Mouse (Mus musculus) hindbrain, embryonic 11.5 days (tissue): ENCODE measurements at regions not wholly inside any gene's neighbourhood (a gene's known extent, or its start where the extent isn't known, plus 50 kb on each side); places are given as distances from the start of the nearest gene placed in this dataset.

Experiments
- ATAC-seq: fragments of 200-750 bp; cut with Nextera tagmentation; 2 replicates; pipeline ENCODE4 v1.8.0; 2017; ENCODE audit warnings: mild to moderate bottlenecking, moderate TSS enrichment, moderate library complexity; ENCODE audit not compliant: low FRiP score
- DNase-seq: peaks from one replicate; pipeline ENCODE4 v3.0.0-alpha.2; 2015; ENCODE audit warnings: low spot score
- H3K27ac ChIP-seq: fragments of 300-500 bp; sonication (generic); 2 replicates; pipeline ENCODE4 v1.5.1; 2014; ENCODE audit warnings: mild to moderate bottlenecking, low read depth, low read length
- H3K27me3 ChIP-seq: fragments of 300-500 bp; sonication (generic); 2 replicates; pipeline ENCODE4 v1.6.1; 2014; ENCODE audit warnings: mild to moderate bottlenecking, low read length, moderate library complexity, mixed read lengths; ENCODE audit not compliant: control insufficient read depth, insufficient read depth
- H3K36me3 ChIP-seq: fragments of 300-500 bp; sonication (generic); 2 replicates; pipeline ENCODE4 v1.6.1; 2014; ENCODE audit warnings: mild to moderate bottlenecking, low read length, moderate library complexity, mixed read lengths; ENCODE audit not compliant: control insufficient read depth, insufficient read depth
- H3K4me1 ChIP-seq: fragments of 300-500 bp; sonication (generic); replicated peaks from 2 replicates; pipeline ENCODE4 v1.6.1; 2014; ENCODE audit warnings: low read length, mixed read lengths; ENCODE audit not compliant: control insufficient read depth, insufficient read depth
- H3K4me2 ChIP-seq: fragments of 300-500 bp; sonication (generic); replicated peaks from 2 replicates; pipeline ENCODE4 v1.6.1; 2014; ENCODE audit warnings: mild to moderate bottlenecking, low read depth, low read length
- H3K4me3 ChIP-seq: fragments of 300-500 bp; sonication (generic); 2 replicates; pipeline ENCODE4 v1.5.1; 2014; ENCODE audit warnings: low read depth, low read length
- H3K9ac ChIP-seq: fragments of 300-500 bp; sonication (generic); 2 replicates; pipeline ENCODE4 v1.6.1; 2014; ENCODE audit warnings: low read depth, low read length
- H3K9me3 ChIP-seq: fragments of 300-500 bp; sonication (generic); 2 replicates; pipeline ENCODE4 v1.6.1; 2016; ENCODE audit warnings: low read length; ENCODE audit not compliant: control insufficient read depth
- WGBS: fragments of 180-500 bp; shearing (Covaris S2); extraction: QIAGEN DNeasy Blood & Tissue Kit; methylation state at CpG from one replicate; pipeline ENCODE4 v1.1.7; 2014; 5-methylcytosine and 5-hydroxymethylcytosine counted together

DNA sequence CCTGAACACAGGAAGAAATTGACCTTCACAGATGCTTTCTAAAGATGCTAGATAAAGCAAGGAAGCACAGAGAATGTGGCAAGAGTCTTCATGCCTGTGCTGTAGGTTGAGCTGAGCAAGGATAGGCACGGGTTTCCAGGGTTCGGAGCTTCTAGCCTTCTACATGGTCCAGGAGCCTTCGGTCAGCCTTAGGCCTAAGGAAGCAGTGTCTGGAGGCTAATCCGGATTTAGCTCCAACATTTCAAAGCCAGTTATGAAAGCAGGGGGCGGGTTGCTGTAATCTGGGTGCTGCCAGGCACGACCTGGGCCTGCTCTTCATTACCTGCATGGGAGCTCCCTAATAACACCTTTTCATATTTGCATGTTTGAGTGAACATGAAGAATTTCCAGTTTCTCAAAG, 97.5 kb upstream of the Gls start:
- ATAC-seq (no peak), DNase-seq (no peak)
- Histone ChIP-seq H3K9ac (no peak overlapping the region), H3K27ac (no peak overlapping the region), H3K4me1 (no peaks in the 10 kb centered on the region), H3K36me3 (no peaks in the 10 kb centered on the region), H3K9me3 (no peaks in the 10 kb centered on the region), H3K4me3 (no peak overlapping the region), H3K4me2 (no peak overlapping the region), H3K27me3 (no peaks in the 10 kb centered on the region)
- WGBS: 83% methylated on average over 6 of the region's 6 CpGs

DNA sequence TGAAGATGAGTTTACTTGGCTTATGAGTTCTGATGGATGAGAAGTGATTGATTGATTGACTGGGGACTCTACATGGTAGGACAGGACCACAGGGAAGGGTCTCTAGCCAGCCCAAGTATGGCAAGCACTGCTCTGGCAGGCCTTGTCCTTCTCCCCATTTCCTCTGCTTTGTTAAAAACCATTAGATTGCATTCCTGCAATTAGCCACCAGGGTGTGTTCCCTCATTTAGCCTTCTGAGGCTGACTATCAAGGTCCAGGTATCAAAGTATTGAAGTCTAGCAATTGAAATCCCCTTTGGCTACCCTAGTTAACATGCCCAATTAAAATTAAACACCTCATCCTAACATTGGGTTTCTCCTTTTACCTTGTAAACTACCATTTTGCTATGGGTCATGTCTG, 95.5 kb upstream of the Gls start:
- Histone ChIP-seq H3K4me1 (no peaks in the 10 kb centered on the region), H3K4me3 (no peak overlapping the region)
- no peak for ATAC-seq

DNA sequence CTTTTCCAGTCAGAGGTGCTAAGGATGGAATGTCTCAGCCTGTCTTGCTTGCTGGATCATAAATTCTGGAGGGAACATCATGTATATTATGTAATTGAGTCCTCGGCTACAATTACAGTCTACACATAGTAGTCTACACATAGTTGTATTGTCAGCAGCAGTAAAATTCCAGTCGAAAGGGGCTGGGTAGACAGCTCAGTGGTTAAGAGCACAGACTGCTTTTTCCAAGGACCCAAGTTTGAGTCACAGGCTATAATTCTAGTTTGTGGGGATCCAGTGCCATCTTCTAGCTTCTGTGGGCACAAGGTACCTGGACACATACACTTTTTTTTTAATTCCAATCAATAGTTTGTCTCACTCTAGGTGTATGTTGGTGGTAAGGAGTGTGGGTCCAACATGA, 91.3 kb upstream of the Gls start:
- H3K27me3 ChIP-seq: no peaks in the 10 kb centered on the region
- H3K9me3 ChIP-seq: no peaks in the 10 kb centered on the region
- H3K4me3 ChIP-seq: no peak overlapping the region
- no peak for DNase-seq
- no peak for ATAC-seq
- no peak overlapping the region for H3K27ac ChIP-seq
- H3K36me3 ChIP-seq: no peaks in the 10 kb centered on the region
- no peak overlapping the region for H3K9ac ChIP-seq
- no peaks in the 10 kb centered on the region for H3K4me1 ChIP-seq
- WGBS: 96% methylated on average over 2 of the region's 2 CpGs
- H3K4me2 ChIP-seq: no peak overlapping the region

More for the DNA sequence above, 95.5 kb upstream of the Gls start:
- no peaks in the 10 kb centered on the region for H3K9me3 ChIP-seq
- H3K4me2 ChIP-seq: no peak overlapping the region
- H3K36me3 ChIP-seq: no peaks in the 10 kb centered on the region
- no peak overlapping the region for H3K27ac ChIP-seq
- H3K27me3 ChIP-seq: no peaks in the 10 kb centered on the region
- DNase-seq: no peak
- no peak overlapping the region for H3K9ac ChIP-seq

DNA sequence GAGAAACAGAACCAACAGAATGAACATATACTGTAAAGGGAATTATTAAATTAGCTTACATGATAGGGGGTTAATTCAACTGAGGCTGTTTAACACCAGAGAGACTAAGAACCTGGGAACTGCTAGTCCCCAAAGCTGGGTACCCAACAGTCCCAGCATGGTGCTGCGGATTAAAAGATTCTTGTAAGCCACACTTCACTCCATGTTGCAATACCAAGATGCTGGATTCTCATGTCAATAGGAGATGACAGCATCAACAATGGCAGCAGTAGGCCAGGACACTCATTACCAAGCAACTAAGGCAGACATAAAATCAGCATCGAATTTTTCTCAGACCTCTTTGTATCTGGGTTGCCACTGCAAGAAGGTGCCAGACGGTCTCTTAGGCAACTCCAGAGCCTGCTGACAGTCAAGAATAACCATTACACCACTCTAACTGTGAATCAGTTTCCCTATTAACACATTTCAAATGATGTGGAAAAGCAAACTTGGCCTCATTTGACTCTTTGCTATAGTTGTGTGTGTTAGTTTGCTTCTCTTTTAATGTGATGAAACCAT, 79.1 kb upstream of the Gls start:
- Histone ChIP-seq H3K4me2 (no peak overlapping the region), H3K4me3 (no peak overlapping the region), H3K9ac (no peak overlapping the region), H3K27me3 (no peaks in the 10 kb centered on the region), H3K9me3 (no peaks in the 10 kb centered on the region), H3K36me3 (no peaks in the 10 kb centered on the region), H3K4me1 (no peaks in the 10 kb centered on the region), H3K27ac (no peak overlapping the region)
- ATAC-seq: no peak
- no peak for DNase-seq
- WGBS: 77% methylated on average over 3 of the region's 3 CpGs

DNA sequence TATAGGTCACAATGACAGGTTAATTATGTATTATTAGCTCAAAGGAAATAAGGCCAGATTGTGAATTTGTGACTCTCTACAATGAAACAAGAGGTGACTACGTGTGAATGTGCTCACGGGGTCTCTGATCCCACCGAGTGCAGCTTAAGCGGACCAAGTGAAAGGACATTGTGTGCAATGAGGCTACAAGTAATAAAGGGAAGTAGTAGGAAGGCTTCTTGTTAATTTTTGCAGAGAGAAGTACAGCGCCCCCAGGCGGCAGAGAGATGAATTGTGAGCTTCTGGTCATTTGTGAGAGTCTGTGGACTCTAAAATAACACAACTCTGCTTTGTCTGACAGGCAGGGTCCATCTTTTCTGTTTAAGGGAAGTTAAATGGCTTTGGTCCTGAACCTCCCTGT, 73.9 kb upstream of the Gls start:
- 56% methylated on average over 6 of the region's 6 CpGs for WGBS
- no peak overlapping the region for H3K4me3 ChIP-seq
- no peaks in the 10 kb centered on the region for H3K27me3 ChIP-seq
- H3K4me2 ChIP-seq: no peak overlapping the region
- no peak overlapping the region for H3K9ac ChIP-seq
- H3K4me1 ChIP-seq: no peaks in the 10 kb centered on the region
- peak; percentile 62 for DNase-seq
- no peaks in the 10 kb centered on the region for H3K9me3 ChIP-seq
- no peak overlapping the region for H3K27ac ChIP-seq
- no peaks in the 10 kb centered on the region for H3K36me3 ChIP-seq
- ATAC-seq: no peak

DNA sequence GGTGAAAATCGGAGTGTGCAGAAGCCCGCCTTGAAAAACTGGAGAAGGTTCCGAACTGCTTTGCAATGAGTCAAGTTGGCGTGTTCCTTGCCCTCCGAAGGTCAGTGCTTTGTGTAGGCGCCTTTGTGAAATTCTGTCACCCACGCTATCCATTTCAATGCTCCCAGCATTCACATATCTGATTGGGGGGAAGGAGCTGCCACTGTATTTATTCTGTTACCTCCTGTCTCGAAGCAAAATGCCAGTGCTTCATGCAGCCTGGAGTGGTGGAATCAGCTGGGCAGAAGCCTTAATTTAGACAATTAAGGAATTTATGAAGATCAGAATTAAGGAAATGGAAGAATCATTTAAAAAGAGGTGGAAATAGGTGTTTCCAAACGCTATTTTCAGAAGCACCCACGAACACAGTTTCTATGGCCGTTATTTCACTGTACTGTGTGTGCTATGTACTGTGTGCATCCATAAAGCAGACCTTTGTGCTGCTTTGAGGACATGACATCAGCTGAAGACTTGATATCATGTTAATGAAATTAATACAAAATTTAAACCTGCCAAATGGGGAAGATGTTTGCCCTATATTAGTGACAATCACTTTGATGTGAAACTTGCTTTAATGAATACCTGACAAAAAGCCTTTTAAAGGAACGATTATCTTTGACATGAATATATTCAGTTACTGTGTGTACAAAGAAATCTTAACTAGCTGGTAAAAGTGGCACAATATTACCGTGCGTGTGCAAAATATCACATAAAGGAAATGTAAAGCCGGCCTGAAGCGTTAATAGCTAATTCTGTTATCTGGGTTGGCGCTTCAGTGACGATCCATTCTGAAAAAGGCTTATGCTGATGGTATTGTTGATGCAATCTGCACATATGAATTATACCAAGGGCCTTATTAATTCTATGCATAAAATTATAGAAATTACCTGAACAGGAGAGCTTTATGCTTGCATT, 72.9 kb upstream of the Gls start:
- WGBS: 71% methylated on average over 18 of the region's 18 CpGs
- ATAC-seq (0 out of 2 replicates have a peak, but pooled peaks have one; percentile 38), DNase-seq (peak; percentile 16)
- H3K9ac ChIP-seq: no peak overlapping the region
- no peaks in the 10 kb centered on the region for H3K4me1 ChIP-seq
- H3K4me2 ChIP-seq: no peak overlapping the region
- H3K9me3 ChIP-seq: no peaks in the 10 kb centered on the region
- no peaks in the 10 kb centered on the region for H3K27me3 ChIP-seq
- no peaks in the 10 kb centered on the region for H3K36me3 ChIP-seq
- H3K4me3 ChIP-seq: no peak overlapping the region
- no peak overlapping the region for H3K27ac ChIP-seq

DNA sequence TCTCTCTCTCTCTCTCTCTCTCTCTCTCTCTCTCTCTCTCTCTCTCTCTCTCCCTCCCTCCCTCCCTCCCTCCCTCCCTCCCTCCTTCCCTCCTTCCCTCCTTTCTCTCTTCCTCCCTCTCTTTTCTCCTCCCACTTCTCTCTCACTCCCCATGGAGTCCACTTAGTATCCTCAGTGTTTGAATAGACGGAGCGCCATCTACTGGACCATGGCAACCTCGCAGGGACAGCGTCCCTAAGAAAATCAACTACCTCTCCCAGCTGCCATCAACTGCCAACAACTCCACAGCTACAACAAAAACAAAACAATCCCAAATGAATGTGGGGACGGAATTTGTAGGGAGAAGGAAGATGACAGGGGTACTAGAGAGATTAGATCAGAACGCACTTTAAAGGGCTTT, 69.5 kb upstream of the Gls start:
- peak; percentile 67 for ATAC-seq
- Histone ChIP-seq H3K27ac (no peak overlapping the region), H3K4me2 (no peak overlapping the region), H3K4me3 (no peak overlapping the region), H3K36me3 (no peaks in the 10 kb centered on the region), H3K9me3 (no peaks in the 10 kb centered on the region), H3K4me1 (no peaks in the 10 kb centered on the region), H3K27me3 (no peaks in the 10 kb centered on the region), H3K9ac (no peak overlapping the region)
- DNase-seq: peak; percentile 84
- WGBS: 7% methylated on average over 6 of the region's 6 CpGs

DNA sequence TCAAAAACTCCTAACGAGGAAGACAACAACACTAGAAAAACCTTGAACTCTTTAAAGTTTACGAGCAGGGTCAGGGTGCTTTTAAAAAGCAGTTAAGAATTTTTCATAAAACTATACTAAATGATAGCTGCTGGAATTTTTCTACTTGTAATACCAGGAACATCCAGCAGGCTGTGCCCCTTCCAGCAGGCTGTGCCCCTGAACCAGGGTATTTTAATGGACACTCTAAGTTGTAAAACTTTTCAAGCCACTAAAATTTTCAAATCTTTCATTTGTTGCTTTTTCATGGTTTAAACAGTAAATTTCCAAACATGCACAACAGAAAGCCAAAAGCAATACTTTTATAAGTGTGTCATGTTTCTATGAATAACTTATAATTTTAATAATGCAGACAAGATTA, 68.2 kb upstream of the Gls start:
- no peaks in the 10 kb centered on the region for H3K9me3 ChIP-seq
- H3K4me3 ChIP-seq: no peak overlapping the region
- 68% methylated on average over 2 of the region's 2 CpGs for WGBS
- no peak overlapping the region for H3K9ac ChIP-seq
- no peak overlapping the region for H3K27ac ChIP-seq
- DNase-seq: peak; percentile 39
- H3K4me1 ChIP-seq: no peaks in the 10 kb centered on the region
- no peak for ATAC-seq
- H3K27me3 ChIP-seq: no peaks in the 10 kb centered on the region
- no peaks in the 10 kb centered on the region for H3K36me3 ChIP-seq
- H3K4me2 ChIP-seq: no peak overlapping the region

DNA sequence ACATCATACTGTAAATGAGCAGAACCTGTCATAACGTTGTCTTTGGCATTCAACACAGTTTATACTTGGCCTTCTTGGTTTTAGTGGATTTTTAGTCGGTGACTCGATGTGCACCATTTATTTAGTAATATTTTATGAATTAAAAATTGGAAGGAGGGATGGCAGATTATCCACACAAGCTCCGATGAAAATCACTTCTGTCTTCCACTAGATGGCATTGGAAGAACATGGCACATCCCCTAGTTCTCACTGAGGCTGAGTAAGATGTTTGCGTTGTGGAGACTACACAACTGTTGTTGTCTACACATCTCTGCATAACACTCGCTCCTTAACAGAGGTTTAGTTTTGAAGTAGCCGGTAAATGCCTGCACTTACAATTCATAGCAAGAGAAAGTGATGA, 66.5 kb upstream of the Gls start:
- H3K9ac ChIP-seq: no peak overlapping the region
- no peaks in the 10 kb centered on the region for H3K36me3 ChIP-seq
- no peak overlapping the region for H3K27ac ChIP-seq
- H3K4me3 ChIP-seq: no peak overlapping the region
- no peak overlapping the region for H3K4me2 ChIP-seq
- WGBS: 76% methylated on average over 7 of the region's 7 CpGs
- no peak for ATAC-seq
- no peaks in the 10 kb centered on the region for H3K9me3 ChIP-seq
- H3K4me1 ChIP-seq: no peaks in the 10 kb centered on the region
- no peaks in the 10 kb centered on the region for H3K27me3 ChIP-seq
- no peak for DNase-seq
